Mouse (Mus musculus) ES-E14 (cell line): ENCODE measurements at regions not wholly inside any gene's neighbourhood (a gene's known extent, or its start where the extent isn't known, plus 50 kb on each side); places are given as distances from the start of the nearest gene placed in this dataset.

Experiments used
- DNase-seq: peaks from one replicate; pipeline ENCODE4 v3.0.0-alpha.2; 2013; ENCODE audit warnings: low read depth, low spot score
- H3K27ac ChIP-seq: 2 replicates; pipeline ENCODE4 v1.5.1; 2012; ENCODE audit warnings: low read depth, mild to moderate bottlenecking, low read length, moderate library complexity, mixed read lengths; ENCODE audit not compliant: poor library complexity, insufficient read depth, severe bottlenecking
- H3K36me3 ChIP-seq: 2 replicates; pipeline ENCODE4 v1.6.1; 2012; ENCODE audit warnings: mild to moderate bottlenecking, low read length, moderate library complexity, mixed read lengths; ENCODE audit not compliant: control insufficient read depth, poor library complexity, insufficient read depth, severe bottlenecking
- H3K4me1 ChIP-seq, 2 experiments: fragments of 150-350 bp in 1 of 2; sonication (generic) in 1 of 2; 2 replicates each; pipeline ENCODE4 v1.6.1; 2012; ENCODE audit warnings: low read length in 2 of 2, mild to moderate bottlenecking in 1 of 2, mixed read lengths in 1 of 2; ENCODE audit not compliant: control insufficient read depth in 2 of 2, insufficient read depth in 2 of 2, poor library complexity in 1 of 2
- H3K4me3 ChIP-seq, 2 experiments: fragments of 150-350 bp in 1 of 2; sonication (generic) in 1 of 2; 2 replicates each; pipeline ENCODE4 v1.5.1; 2012; ENCODE audit warnings: low read length in 2 of 2, low read depth in 1 of 2, mild to moderate bottlenecking in 1 of 2, mixed read lengths in 1 of 2; ENCODE audit not compliant: insufficient read depth in 1 of 2, poor library complexity in 1 of 2, severe bottlenecking in 1 of 2
- H3K9ac ChIP-seq: 2 replicates; pipeline ENCODE4 v1.6.1; 2012; ENCODE audit warnings: low read depth, mild to moderate bottlenecking, low read length, mixed read lengths; ENCODE audit not compliant: poor library complexity, insufficient read depth, severe bottlenecking
- H3K9me3 ChIP-seq: fragments of 150-350 bp; sonication (generic); 2 replicates; pipeline ENCODE4 v1.6.1; 2012; ENCODE audit warnings: low read depth, mild to moderate bottlenecking, low read length; ENCODE audit not compliant: control insufficient read depth, insufficient read depth
- CHD2 ChIP-seq: IDR thresholded peaks from 2 replicates; pipeline ENCODE4 v1.6.1; 2014; ENCODE audit warnings: mild to moderate bottlenecking, low read depth, low read length, inconsistent platforms
- HCFC1 ChIP-seq: IDR thresholded peaks from 2 replicates; pipeline ENCODE4 v1.6.1; 2012; ENCODE audit warnings: low read length, inconsistent platforms, borderline replicate concordance; ENCODE audit not compliant: insufficient read depth
- MAFK ChIP-seq: IDR thresholded peaks from 2 replicates; pipeline ENCODE4 v1.6.1; 2014; ENCODE audit warnings: mild to moderate bottlenecking, low read depth, low read length, inconsistent platforms; ENCODE audit not compliant: insufficient read depth
- ZC3H11A ChIP-seq: IDR thresholded peaks from 2 replicates; pipeline ENCODE4 v1.6.1; 2012; ENCODE audit warnings: low read depth, mild to moderate bottlenecking, inconsistent platforms, low read length, borderline replicate concordance
- ZNF384 ChIP-seq: IDR thresholded peaks from 2 replicates; pipeline ENCODE4 v1.6.1; 2012; ENCODE audit warnings: low read depth, low read length, inconsistent platforms
- in situ Hi-C, 2 experiments: fragments of 600-800 bp; cut with MboI; formaldehyde crosslinking; loops; one replicate each; pipeline ENCODE4 v1.15.1; 2025; ENCODE audit warnings: low sequenced_read_pairs in 2 of 2, inconsistent platforms in 1 of 2; ENCODE audit not compliant: unreplicated experiment in 2 of 2

GRCm38 (mm10) chr15:61708928-61709327, 786.1 kb upstream of the A1bg start:
- DNase-seq = no peak
- Histone ChIP-seq H3K4me1 (no peaks in the 10 kb centered on the region), H3K9me3 (no peaks in the 10 kb centered on the region), H3K27ac (no peak overlapping the region), H3K36me3 (no peaks in the 10 kb centered on the region), H3K4me3 (no peak overlapping the region), H3K9ac (no peak overlapping the region)
- in situ Hi-C loops = no loop called here
- no peak for TF ChIP-seq ZNF384
- no peak for TF ChIP-seq CHD2
- TF ChIP-seq ZC3H11A = no peak
- TF ChIP-seq MAFK = no peak
- TF ChIP-seq HCFC1 = no peak

- H3K9ac ChIP-seq = no peak overlapping the region
- no peak for DNase-seq
- no peaks in the 10 kb centered on the region for H3K9me3 ChIP-seq
- in situ Hi-C loops = no loop called here
- TF ChIP-seq MAFK (no peak), ZNF384 (no peak), HCFC1 (no peak), ZC3H11A (no peak), CHD2 (no peak)
- no peaks in the 10 kb centered on the region for H3K36me3 ChIP-seq
- no peaks in the 10 kb centered on the region for H3K4me1 ChIP-seq
- no peak overlapping the region for H3K4me3 ChIP-seq
- H3K27ac ChIP-seq = no peak overlapping the region
Observed at GRCm38 (mm10) chr15:61707952-61708351, 785.1 kb upstream of the A1bg start.

GRCm38 (mm10) chr15:61692679-61693078, 769.9 kb upstream of the A1bg start:
- no peak overlapping the region for H3K4me3 ChIP-seq
- TF ChIP-seq ZNF384 (no peak), CHD2 (no peak), HCFC1 (no peak), ZC3H11A (no peak), MAFK (no peak)
- no peaks in the 10 kb centered on the region for H3K4me1 ChIP-seq
- H3K27ac ChIP-seq = no peak overlapping the region
- no peak for DNase-seq
- H3K9me3 ChIP-seq = no peaks in the 10 kb centered on the region
- no peak overlapping the region for H3K9ac ChIP-seq
- H3K36me3 ChIP-seq = no peaks in the 10 kb centered on the region
- in situ Hi-C loops = no loop called here

- H3K9me3 ChIP-seq = no peaks in the 10 kb centered on the region
- H3K4me1 ChIP-seq = no peaks in the 10 kb centered on the region
- H3K9ac ChIP-seq = no peak overlapping the region
- no peak for TF ChIP-seq ZNF384
- TF ChIP-seq ZC3H11A = no peak
- TF ChIP-seq CHD2 = no peak
- no peak for TF ChIP-seq HCFC1
- no peak for TF ChIP-seq MAFK
- H3K36me3 ChIP-seq = no peaks in the 10 kb centered on the region
- in situ Hi-C loops = no loop called here
- DNase-seq = no peak
- no peak overlapping the region for H3K27ac ChIP-seq
- no peak overlapping the region for H3K4me3 ChIP-seq
Observed at GRCm38 (mm10) chr15:61690425-61690824, 767.6 kb upstream of the A1bg start.

GRCm38 (mm10) chr15:61689776-61690397, 767.1 kb upstream of the A1bg start:
- Histone ChIP-seq H3K9me3 (no peaks in the 10 kb centered on the region), H3K4me1 (no peaks in the 10 kb centered on the region), H3K36me3 (no peaks in the 10 kb centered on the region), H3K9ac (no peak overlapping the region), H3K27ac (no peak overlapping the region), H3K4me3 (no peak overlapping the region)
- TF ChIP-seq HCFC1 (no peak), ZNF384 (no peak), MAFK (no peak), CHD2 (no peak), ZC3H11A (no peak)
- in situ Hi-C loops = no loop called here
- DNase-seq = no peak
